Mouse (Mus musculus): ENCODE measurements around the gene Phlpp1.

DNA sequence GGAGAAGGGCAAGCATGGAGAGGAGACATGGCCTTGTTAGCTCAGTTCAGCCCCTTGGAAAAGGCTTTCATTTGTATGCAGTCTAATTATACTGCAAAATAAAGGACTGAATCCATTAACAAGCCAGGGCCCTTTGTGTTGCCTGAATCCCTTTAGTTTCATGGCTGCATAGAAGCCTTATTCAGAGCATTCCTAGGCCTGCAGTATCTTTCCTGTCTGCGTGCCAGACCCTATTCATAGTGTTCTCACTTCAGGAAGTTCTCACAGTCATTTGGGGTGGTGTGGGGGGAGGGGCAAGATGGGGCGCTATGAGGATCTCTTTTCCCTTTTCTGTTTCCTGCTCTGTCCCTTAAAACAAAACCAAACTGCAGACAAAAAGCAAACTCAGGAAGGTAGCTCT lies 28.1 kb downstream of the Phlpp1 start:
- TF ChIP-seq CTCF (IDR thresholded peaks at IDR 0.05; ENCODE audit: extremely low read depth, insufficient read depth, low read length) (no peak), POLR2A (IDR thresholded peaks at IDR 0.05; ENCODE audit: extremely low read depth, insufficient read depth, low read length) (no peak)

Data from cortical plate, adult 2 months (tissue).